Mouse (Mus musculus) right cerebral cortex, postnatal 10 days (tissue): ENCODE measurements at regions not wholly inside any gene's neighbourhood (a gene's known extent, or its start where the extent isn't known, plus 50 kb on each side); places are given as distances from the start of the nearest gene placed in this dataset.

Experiments used
- DNase-seq, 2 experiments: peaks; one replicate each; pipeline ENCODE4 v3.0.0; 2021; ENCODE audit warnings: low spot score in 2 of 2

DNA sequence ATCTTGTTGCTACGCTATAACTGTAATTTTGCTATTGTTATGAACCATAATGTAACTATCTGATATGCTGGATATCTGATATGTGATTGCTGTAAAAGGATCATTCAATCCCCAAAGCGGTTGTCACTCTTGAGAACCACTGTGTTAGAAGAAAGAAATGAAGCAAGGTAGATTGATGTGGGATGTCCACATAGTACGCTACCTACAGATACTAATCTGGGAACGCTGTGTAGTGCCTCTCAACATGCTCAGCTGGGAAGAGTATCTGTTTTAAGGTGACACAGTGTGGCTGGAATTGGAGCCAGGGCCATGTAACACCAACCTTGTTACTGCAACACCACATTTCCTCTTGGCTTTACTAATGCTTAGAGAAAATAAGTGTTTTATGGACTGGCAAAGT is 456.2 kb upstream of the Slc30a5 start:
- DNase-seq, result no peak

DNA sequence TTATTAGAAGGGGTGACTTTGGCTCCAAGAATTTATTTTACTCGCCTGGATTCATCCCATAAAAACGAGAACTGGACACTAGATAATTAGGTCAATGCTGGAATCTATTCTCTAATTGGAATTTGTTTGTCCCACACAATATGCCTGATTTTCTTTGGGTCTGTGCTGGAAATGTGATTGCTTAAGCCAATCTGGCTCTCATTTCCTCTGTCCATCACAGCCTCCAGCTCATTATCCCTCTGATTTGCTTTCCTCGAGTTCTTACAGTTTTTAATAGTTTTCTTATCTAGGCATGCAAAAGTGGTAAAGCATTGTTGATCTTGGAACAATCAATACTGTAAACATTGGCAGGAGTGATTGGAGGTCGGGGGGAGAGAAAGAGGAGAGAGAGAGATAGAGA is 453.9 kb upstream of the Slc30a5 start:
- DNase-seq, result no peak

DNA sequence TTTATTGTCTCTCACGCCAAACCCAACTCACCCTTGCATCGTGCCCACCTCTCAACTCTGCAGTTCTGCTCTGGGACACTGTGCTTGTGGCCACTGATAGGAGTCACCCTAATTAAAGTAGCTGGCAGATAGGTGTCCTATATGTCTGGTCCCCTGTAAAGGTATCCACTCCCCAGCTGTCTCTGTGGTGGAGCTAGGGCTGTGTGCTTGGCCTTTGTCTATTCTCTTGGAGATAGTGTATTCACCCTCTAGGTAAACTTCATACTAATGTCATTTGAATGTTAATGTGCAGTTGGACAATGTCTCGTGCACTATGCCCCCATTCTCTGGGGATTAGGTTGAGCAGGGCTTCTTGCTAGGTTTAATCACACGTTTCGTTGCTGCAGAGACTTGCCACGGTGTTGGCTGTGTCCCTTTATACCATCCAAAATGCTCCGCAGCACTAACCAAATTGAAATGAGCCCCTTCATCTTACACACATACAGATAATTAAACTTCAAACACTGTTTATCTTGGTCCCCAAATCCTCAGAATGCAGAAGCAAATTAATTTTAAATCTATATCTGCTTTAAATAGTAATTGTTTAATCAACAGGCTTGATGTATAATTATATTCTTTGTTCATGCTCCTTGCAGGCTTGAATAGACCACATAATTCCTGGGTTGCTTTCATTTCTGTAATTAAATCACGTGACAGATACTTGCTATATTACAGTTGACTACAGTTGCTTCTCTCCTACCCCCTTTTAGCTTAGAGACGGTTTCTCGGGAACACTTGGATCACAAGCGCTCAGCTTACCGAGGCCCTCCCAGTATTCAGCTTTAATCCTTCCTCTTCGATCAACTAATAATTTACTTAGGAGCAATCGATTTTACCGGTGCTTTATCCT is 453.0 kb upstream of the Slc30a5 start:
- no peak for DNase-seq

DNA sequence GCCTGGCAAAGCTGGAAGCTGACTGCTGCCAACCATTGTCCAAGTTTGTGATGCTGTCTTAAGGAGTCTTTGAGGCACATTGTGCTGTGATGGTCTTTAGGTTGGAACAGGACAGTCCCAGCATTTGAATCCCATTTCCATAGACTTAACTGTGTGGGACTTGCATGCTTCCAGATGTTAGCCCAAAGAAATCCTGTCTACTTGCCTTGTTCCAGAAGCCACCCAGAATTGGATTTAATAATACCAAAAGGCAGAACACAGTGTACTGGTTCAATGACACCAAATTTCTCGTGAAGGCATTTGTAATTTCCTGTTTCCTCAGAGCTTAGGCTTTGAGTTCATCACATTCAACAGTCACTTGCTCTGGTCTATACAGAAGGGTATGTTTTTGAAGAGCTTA is 444.9 kb upstream of the Slc30a5 start:
- DNase-seq, result no peak

DNA sequence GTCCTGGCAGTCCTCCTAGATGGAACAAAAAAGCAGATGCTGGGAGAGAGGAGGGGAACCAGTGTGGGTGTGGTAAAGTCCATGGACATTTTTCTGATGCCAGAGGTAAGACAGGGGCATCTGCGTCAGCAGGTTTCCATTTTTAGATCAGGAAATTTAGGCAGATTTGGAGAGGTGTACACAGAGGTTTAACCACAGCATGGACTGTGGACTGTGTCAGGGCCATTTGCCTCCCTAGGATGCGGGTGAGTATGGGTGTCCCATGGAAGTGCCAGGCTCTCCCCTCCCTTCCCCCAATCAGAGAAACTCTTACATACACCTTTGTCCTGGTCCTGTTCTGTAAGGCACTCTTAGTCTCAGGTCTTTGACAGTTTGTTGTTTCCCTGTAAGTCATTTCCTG is 443.5 kb upstream of the Slc30a5 start:
- DNase-seq, result no peak

DNA sequence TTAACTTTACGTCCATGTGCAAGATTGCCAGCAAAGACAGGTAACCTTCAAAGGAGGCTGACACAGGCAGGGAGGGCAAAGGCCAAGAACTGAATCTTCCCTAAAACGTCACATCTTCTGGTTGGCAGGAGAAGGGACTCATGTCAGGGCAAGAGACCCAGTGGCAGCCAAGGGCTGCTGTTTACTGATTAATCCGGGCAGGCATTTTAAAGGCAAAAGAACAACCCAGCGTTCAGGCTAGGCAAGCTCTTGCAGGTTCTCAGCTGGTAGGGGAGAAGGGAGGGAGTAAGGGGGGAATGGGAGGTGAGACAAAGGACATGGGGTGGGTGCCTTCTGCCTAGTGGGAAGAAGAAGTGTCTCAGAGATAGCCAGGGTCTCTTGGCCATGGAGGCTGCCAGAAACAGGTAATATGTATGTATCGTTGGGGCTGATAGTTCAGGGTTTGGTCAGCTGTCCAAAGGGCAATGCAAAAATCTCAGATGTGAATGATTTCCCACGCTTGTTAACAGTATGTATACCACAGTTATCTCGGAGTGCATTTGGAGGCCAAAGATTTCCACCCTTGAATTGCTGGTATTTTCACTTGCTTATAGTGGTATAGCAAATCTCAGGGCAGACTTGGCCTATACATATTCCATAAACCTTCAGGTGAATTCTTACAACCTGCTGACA is 441.4 kb upstream of the Slc30a5 start:
- DNase-seq, result no peak

DNA sequence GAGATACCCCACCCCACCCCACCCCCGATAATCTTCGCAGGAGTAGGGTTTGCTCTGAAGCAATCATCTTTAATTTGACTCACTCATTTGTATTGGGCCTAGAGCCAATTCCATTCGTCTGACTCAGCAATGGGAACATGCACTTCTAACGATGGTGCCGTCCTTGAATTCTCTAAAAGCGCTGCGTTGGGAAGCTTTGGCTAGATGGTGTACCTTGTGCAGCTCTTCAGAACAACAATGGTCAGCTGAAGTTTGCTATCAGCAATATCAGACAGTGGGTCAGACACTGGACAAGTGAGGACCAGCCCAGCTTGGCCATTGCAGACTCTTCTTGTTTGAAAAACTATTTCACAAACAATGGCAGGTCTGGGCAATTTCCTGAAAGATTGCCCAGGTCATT is 440.1 kb upstream of the Slc30a5 start:
- no peak for DNase-seq

DNA sequence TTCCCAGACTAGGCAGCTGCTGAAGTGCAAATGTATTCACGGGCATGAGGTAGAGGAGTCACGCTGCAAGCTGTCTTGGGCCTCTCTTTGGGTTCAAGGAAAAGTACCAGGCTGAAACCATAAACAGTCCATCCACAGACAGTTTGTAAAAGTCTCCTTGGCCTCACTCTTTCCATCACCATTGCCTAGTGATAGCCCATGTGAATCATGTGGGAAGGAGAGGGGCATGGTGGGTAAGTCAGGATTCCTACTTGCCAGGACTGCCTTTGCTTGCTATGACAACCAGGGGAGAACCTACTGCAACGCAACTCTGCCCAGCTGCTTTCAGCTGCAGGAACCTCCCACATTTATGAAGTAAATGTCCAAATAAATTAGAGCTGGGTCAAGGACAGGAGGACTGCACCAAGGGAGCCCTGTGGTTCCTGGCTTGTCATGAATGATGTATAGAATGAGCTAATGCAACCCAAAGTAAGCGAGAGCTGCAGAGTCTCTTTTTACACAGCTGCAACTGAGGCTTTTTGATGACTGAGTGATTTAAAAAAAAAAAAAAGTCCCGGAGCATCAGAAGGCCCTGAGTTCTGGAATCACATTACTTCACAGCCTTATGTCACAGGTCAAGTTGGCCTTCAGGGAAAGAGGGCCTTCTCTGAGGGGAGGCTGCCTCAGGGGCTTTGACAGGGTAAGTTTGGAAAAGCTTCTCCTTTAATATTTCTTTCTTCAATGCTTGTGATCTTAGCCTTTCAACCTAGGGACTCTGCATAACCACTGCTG is 420.7 kb upstream of the Slc30a5 start:
- DNase-seq, result no peak

DNA sequence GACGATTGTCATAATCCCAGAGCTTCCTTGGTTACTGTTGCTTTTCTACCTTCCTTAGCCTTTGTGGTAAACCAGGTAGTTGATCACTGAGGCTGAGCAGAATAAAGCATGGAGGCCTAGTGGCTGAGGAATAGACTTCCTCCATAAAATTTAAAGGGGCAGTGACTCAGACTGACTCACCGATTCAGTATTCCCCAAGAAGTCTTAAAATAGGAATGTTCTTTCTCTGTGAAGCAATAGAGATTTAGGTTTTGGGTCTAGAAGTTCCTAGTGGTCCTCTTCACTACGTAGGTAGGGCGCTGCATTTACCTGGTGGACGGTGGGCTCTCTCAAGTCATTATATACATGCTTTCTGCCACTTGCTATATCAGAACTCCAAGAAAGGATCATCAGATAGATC is 416.1 kb upstream of the Slc30a5 start:
- DNase-seq, result no peak

DNA sequence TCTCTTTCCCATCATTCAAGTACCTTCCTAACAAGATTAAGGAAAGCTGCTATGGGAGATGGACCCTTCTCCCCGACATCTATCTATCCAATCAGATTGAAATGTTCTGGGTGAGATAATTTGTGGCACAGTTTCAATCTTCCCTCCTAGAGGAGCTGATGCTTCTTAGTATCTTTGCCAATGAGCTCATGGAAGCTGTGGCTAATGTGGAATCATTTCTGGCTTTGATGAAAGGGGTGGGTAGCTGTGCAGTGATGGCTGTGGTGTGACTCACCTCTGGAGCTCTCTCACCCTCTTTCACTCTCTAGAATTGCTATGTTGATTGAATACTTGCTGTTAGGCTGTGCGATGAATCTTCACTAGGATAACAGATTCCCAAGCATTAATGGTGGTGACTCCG is 411.1 kb upstream of the Slc30a5 start:
- DNase-seq, result no peak

DNA sequence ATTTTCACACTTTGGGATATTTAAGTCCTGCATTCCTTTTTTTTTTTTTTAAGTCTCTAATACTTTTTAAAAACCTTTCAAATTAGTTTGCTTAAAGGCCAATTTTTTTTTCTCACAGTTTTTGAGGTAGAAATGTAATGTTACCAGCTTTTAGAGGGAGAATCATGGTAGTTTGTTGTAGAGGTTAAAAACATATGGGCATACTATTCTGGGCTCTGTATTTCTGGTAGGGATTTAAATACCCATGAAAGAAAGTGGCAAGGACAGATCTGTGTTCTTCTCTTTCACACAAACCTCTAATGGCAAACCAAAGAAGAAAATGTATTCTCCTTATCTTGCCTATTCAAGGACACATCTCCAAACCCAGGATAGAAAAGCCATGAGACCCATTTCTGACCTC is 405.6 kb upstream of the Slc30a5 start:
- DNase-seq, result no peak

DNA sequence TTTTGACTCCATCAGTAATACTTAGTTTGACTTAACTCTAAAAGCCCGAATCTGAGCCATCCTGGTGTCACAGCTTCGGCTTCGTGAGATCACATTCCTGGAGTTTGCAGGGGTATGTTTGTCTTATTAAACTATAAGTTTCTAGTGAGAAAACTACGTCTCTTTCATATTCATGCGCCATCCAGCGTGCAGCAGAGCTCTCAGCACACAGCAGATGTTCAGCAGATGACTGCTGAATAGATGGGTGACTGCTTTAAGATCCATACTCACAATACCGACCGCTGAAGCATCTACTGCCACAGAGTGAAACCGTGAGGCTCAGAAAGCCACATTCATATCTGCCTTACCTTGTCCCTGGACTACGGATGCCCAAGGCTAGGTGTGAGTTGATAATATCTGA is 403.8 kb upstream of the Slc30a5 start:
- no peak for DNase-seq

DNA sequence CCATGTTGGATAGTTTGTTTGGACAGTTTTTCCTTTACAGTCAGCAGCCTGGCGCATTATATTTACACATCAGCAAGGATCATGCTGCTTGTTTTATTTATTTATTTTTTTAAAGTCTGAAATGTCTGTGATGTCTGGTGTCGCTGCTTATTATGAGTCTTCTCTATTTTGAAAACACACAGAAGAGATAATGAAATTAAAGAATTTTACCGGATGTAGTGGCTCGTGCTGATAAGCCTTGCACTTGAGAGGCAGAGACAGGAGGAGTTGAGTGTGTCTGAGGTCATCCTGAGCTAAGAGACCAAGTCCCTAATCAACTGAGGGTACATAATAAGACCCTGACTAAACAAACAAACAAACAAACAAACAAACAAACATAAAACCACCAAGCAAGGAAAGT is 402.6 kb upstream of the Slc30a5 start:
- no peak for DNase-seq

DNA sequence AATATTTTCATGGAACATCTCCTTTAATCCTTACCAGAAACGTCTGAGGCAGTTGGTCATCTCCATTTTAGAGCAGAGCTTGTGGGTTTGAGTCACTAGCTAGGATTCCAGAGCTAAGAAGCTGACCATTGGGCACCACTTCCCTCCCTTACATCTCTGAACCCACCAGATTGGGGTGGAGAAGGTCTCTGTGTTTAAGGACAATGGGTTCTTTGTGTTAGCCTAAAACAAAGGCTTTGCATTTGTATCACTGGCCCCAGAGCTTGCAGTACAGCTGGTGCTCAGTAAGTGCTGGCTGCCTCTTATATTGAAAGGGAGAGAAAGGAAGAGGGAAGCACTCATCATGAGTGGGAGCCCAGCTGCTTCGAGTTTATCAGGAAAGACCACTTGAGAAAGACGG is 401.9 kb upstream of the Slc30a5 start:
- DNase-seq, result no peak

DNA sequence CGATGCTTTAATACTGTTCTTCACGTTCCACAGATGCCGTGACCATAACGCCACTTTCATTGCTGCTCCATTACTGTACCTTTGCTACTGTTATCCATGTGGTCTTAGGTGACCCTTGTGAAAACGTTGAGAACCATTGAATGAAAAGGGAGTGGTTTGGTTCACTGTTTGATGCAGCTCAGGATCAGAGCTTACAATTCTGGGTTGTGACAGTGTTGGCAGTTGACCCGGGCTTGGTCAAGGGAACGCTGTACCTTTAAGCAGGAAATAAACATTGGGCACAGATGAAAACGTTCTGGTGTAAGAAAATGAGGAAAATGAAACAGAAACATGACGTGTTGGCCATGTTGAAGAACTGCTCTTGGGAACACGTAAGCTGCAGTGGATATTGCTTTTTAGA is 401.3 kb upstream of the Slc30a5 start:
- DNase-seq, result no peak

DNA sequence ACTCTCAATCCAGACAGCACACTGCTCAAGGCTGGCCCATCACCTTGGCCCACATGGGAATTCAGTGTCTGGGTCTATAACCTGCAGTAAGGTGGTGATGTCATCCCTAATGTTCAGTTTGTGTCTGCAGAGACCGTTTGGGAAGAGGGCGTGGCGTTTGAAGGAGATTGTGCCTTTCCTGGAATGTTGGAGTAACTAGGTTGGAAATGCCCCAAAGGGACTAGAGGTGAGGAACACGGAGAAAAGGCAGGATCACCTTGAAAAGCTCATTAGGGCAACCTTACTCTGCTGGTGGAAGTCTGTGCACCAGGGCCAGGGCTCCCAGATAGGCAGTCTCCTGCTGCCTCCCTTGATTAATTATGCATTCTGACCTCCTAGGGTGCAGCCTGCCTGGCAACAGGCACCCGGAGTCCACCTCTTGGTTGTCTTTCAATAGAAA is 400.6 kb upstream of the Slc30a5 start:
- DNase-seq, result peak in 1 of 2 experiments; percentile 54

DNA sequence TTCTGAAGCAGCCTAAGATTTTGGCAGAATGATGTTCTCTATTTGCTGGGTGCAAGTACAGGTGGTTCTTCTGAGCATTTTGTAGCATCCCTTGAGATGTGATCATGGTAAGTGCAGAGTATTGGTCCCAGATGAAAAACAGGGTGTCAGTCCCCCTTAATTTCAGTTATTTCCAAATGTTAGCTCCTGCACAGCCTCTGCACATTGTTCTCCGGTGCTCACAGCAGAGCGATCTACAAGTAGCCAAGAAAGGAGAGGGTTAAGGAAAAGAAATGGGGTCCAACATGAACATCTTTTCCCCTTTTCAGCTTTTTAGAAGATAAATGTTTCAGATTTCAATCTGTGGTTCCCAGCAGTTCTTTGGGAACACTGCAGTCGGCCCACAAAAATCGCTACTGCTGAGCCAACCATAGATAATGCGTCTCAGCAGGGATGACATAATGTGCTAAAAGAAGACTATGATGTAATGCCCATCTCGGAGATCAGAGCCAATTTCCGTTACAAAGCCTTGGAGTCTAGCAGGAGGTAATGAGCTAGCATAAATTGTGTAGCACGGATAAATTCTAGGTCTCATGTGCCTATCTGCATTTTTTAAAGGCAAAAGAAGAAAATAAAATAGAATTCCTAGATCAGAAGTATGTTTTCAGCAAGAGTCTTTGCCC is 400.1 kb upstream of the Slc30a5 start:
- peak; percentile 75 to 90 for DNase-seq

DNA sequence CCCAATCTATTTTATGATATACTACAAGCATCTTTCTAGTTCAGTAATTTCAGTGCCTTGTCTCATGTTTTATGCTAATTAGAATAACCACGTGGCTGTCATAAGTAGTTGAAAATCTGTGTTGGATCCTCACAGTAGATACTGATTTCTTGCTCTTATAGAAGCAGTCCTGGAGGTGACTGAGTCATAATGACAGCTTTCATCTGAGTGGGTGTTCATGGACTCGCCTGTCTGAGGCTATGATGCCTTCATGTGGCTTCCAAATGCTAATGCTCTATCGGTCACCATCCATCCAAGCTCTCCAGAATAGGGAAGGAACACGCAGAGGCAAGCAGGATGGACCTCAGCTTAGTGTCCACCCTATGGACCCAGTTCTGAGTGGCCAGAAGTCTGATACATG is 396.6 kb upstream of the Slc30a5 start:
- DNase-seq, result no peak

DNA sequence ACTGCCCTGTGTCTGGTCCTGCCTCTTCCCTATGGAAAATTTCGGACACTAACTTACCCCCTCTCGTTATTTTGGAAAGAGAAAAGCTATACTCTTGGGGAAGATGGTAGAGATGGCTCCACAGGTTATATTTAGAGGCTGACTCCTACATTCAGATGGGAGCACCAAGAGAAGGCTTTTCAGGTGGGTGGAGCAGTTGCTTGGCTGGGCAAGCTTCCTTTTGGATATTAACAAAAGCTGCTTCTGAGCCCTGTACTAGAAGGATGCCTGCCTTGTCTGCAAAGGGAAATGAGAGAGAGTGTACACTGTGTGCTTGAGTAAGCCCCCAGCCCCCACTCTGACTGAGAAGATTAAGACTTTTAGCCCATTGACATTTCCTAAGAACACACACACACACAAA is 392.1 kb upstream of the Slc30a5 start:
- DNase-seq, result no peak

DNA sequence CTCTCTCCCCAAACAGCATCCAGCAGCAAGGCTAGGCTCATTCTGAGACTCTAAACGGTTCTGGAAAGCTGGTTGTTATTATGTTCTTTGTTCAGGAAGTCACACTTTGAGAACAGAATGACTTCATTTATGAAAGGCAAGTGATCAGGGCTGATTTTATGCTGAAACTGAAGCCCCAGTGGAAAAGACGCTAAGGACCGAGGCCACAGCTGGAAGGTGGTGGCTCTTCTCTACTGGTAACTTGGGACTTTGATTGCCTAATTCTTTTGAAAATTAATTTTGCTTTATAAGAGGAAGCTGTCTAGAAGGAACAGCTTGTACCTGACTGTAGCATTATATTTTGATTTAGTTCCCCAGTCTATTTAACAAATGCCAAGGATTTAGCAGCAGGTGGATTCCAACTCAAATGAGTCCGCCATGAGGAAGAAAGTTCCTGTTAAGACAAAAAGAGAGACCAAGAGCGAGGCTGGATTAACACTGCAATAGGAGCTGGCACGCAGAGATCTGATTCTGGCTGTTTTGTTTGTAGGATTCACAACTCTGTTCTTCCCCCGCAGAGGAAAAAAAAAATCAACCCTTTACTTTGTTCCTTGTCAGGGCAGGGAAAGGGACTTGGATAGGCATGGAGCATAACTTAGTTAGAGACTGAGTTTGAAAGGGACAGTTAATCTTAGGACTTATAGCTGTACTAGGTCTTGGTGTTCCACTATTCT is 388.3 kb upstream of the Slc30a5 start:
- peak in 1 of 2 experiments; percentile 11 for DNase-seq

DNA sequence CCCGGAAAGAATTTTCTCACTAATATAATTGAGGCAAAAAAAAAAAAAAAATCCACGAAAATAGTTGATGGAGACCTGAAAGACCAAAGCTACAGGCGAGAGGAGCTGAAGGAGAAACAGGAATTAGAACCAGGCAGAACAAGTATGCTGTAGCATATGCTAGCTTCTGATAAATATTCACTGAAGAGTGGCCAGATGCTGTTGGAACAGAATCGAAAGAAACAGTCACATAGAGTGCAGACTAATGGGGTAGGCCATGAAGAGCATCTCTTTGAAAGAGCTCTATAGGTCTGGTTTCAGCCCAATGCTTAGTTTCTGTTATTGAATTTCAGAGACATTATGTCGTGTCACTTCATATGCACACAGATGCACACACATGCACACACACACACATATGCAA is 386.3 kb upstream of the Slc30a5 start:
- no peak for DNase-seq
